Mouse (Mus musculus): ENCODE results near the gene A530032D15Rik.
"Not testable (repeated sequence)": the region's sequence is repeated elsewhere in the genome, so short reads cannot be mapped to it uniquely, and the experiment has no call there.

DNA sequence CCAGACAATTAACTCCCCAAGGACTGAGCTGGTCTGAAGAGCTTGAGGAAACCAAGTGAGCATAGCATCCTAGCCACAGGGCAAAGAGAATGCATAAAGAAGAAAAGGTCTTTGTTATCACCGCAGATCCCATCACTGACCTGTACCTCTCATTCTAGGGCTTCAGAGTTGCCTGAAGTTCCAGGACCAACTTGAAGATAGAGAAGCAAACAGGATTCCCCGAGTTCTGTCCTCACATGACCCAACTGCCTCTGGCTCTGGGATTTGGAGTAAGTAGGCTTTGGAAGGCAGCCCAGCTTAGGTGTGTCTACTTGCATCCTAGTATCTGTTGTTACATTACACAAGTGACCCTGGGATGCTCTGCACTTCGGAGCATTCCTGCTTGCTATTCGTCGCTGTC, 3.2 kb upstream of the A530032D15Rik start:
- TF ChIP-seq CTCF (IDR thresholded peaks at IDR 0.05; ENCODE audit: low read depth, low read length); POLR2A (IDR thresholded peaks at IDR 0.05; ENCODE audit: extremely low read depth, insufficient read depth, low read length): not testable (repeated sequence)

All from liver, adult 2 months (tissue).